Mouse (Mus musculus): ENCODE results near the gene Thyn1.
A peak's percentile ranks its signal among the peaks of the same experiment; 100 is the strongest.

Thyn1 gene

GRCm38 (mm10) chr9:26999461-27000395, at the start of gene Thyn1, which contains the start of gene Acad8:
TSS of gene Thyn1 (plus strand) at chr9:26999710.
TSS of gene Acad8 (minus strand) at chr9:26999566.
- peak; percentile 99 for DNase-seq

- peak; percentile 7 for DNase-seq
Observed at GRCm38 (mm10) chr9:26977754-26978153, 21.8 kb upstream of the Thyn1 start.

GRCm38 (mm10) chr9:26978776-26979175, 20.7 kb upstream of the Thyn1 start:
- no peak for DNase-seq

- no peak for DNase-seq
Observed at GRCm38 (mm10) chr9:26985090-26985613, 14.4 kb upstream of the Thyn1 start.

- no peak for DNase-seq
Observed at GRCm38 (mm10) chr9:26985668-26986277, 13.7 kb upstream of the Thyn1 start.

GRCm38 (mm10) chr9:26990181-26990580, 9.3 kb upstream of the Thyn1 start:
- DNase-seq: no peak

DNA sequence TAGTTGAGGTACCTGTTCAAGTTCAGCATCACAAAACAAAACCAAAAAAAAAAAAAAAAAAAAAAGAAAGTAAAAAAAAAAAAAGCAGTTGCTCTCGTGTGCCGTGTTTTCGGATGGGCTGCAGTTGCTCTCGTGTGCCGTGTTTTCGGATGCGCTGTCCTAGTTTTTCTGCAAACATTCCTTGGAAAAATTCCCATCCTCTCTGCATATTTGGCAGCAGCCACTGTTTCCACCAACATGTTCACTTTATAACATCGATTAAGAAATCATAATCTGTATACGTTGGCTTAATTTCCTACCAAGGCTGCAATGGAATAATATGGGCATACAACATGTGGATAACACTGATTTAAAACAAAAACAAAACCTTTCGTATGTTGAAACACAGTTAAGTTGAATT, 6.4 kb upstream of the Thyn1 start:
- DNase-seq: no peak

GRCm38 (mm10) chr9:26993900-26994299, 5.6 kb upstream of the Thyn1 start:
- DNase-seq: no peak

DNA sequence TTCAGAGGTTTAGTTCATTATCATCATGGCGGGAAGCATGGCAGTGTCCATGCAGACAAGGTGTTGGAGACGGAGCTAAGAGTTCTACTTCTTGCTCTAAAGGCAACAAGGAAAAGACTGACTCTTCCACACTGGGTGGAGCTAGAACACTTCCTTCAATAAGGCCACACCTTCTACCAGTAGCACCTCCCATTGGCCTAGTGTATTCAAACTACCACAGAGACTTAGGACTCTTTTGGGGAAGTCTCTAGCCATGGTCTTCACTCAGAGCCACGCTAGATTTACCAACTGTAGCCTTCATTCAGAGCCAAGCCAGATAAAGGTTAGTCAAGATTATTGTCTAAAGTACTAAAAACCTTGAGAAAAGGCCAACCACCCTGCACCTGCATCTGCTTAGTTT, 2.4 kb upstream of the Thyn1 start:
- peak; percentile 61 for DNase-seq

- DNase-seq: no peak
Observed at GRCm38 (mm10) chr9:26997501-26997900, 2.0 kb upstream of the Thyn1 start.

DNA sequence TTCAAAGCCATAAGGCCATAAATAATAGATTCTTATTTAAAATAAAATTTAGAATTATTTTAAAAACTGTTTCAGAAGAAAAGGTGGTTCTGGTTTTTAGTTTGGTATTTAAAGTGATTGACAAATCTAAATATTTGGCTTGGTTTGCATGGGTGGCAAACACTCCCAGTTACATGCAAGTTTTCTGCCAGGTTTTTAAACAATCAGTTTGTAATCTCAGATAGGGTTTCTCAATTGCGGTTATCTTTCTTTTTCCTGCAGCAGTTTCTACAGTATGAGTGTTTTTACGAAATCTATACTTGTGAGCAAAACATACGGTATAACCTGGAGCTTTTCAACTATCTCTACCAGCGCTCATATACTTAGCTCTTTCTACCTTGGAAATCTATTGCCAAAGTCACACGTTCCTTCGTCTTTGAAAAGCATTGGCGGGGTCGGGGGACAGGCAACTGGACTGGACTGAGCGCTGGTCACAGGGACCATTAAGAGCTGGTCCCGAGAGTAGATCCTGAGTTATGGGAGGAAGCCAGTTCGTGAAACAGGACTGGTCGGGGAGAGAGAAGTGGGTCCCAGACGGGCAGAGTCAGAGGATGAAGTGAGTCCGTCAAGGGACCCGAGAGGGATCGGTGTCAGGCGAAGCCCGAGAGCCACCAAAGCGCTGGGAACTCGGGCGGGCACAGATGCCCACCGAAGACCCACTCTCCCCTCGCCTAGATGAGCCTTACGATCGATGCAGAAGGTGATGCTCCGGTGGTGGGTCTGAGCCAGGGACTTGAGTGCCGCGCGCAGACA, 645 bp upstream of the Thyn1 start:
- peak; percentile 24 for DNase-seq

DNA sequence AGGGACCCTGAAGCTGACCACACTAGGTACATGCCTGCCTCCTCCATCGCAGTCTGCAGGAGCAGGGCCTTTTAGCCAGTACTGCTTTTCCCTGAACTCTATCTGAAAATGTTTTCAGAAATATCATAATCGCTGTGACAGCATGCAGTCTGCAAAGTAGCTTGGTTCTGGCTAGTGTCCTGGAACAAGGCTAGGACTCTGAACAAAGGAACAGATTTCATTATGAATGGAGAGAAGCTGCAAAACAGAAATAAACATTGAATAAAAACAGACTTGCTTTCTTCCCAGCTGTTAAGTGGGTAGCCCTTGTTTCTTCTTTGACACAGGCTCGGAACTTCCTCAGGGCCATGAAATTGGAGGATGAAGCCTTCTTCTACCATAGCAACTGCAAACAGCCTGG, 5.7 kb downstream of the Thyn1 start:
- DNase-seq: no peak

DNA sequence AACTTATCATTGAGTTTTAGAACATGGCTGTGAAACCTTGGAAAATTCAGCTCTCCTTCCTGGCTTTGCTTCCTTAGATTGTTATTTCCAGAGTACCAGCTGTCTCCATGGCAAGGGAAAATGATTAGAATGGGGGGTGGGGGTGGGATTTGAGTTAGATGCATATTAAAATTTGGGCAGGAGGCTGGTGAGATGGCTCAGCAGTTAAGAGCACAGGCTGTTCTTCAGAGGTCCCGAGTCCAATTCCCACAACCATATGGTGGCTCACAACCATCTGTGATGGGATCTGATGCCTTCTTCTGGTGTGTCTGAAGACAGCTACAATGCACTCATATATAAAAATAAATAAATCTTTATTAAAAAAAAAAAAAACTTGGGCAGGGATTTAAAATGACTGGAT, 6.4 kb downstream of the Thyn1 start:
- DNase-seq: no peak

GRCm38 (mm10) chr9:27006866-27007265, 7.4 kb downstream of the Thyn1 start:
- no peak for DNase-seq

DNA sequence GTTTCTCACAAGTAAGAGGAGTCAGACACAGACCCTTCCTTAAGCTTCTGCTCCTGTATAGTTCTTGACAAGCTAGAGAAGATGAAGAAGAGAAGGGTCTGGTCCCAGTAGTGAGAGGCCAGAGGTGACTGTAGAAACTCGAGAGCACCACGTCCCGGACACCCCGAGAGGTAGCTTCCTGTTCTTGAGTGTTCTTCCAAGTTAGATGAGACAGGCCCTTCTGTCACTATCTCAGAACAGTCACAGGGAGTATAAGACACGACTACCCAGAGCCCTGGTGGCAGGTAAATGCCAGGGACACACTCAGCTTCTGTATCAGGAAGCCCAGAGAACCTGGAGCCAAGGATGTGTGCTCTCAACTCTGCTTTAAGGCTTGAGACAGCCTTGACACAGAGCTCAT, 9.7 kb downstream of the Thyn1 start:
- no peak for DNase-seq

- DNase-seq: no peak
Observed at GRCm38 (mm10) chr9:27011572-27011971, 12.1 kb downstream of the Thyn1 start.

- DNase-seq: no peak
Observed at GRCm38 (mm10) chr9:27018961-27019360, 19.5 kb downstream of the Thyn1 start.

GRCm38 (mm10) chr9:27023681-27024080, 24.2 kb downstream of the Thyn1 start:
- no peak for DNase-seq

GRCm38 (mm10) chr9:27026708-27027107, 27.2 kb downstream of the Thyn1 start:
- peak; percentile 40 for DNase-seq

DNA sequence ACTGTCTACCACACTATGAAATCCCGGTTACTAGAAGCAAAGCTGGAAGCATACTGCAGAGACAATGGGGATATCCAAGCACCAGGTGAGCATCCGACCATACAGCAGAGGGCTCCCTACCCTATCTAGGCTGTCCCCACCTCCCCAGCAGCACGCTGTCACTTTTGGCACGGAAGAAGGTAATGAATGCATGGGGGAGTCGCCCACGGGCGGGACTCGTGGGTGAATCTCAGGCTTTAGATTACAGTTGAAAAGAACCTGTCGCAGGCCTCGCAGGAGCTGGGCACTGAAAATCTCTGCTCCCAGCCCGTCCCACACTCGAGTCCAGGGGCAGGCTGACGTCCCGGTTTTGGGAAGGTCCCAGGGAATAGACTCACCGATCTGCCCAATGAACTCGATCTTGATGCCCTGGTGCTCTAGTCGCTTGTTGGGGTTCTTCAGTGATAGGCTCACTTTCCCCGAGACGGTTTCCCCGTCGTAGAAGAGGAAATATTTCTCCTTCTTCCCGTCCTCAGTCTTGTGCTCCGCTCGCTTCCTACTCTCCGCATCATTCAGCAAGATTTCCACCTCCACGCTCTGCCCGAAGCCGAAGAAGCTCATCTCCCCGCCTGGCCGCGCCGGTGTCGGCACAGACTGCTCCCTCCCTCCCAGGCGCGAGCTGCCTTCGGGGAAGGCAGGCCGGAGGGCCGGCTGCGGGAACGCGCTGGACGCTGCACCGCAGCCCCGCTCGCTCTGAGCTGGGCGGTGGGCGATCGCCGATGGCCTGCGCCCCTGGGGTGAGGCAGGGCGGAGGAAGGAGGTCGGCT, 29.7 kb downstream of the Thyn1 start:
- DNase-seq: peak; percentile 47

DNA sequence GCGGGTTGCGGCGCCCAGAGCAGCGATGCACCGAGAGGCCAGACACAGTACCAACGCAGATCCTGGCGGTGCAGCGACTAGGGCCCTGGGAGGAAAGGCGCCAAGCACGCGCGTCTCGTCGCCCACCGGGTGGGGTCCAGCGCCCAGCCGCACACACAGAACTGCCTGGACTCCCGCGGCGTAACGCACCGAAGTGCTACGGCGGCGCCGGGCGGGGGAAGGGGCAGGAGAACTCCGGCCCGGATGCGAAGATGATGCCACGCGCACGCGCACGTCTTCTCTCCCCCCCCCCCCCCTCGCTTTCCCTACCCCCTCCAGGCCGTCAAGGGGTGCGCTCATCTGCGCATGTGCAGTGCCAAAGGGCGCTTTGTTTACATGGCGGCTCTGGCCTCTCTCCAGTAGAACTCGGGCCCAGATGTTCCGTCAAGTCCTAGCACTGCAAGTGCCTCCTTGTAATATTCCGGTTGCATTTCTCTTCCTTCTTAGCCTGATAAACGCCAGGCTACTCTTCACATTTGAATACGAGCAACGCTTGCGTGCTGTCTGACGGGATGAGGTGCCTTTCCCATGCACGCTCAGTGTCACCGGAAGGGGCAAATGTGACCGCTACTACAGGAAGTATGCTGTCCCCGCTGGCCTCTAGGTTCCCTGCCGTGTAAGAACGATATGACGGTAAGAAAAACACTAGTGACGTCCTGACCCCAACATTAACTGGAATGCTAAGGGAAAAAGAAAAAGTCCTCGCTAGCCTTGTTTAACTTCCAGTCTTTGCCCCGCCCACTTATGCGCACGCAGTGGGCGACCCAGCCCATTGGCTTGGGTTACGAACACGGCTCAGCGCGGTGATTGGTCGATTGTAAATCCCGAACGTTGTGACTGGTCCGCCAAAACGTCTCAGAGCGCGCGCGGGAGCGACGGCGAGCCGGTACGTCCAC, 30.6 kb downstream of the Thyn1 start, which contains the start of the genes Vps26b and Ncapd3:
Gene Vps26b (minus strand): TSS at position 238 of the 935 bp plus-strand sequence.
Gene Ncapd3 (plus strand): TSS at position 348 of the 935 bp plus-strand sequence.
- peak; percentile 99 for DNase-seq

Data from lung, postnatal 36 days (tissue).